Mouse (Mus musculus): ENCODE measurements around the gene Dnajb5.

The Dnajb5 gene

DNA sequence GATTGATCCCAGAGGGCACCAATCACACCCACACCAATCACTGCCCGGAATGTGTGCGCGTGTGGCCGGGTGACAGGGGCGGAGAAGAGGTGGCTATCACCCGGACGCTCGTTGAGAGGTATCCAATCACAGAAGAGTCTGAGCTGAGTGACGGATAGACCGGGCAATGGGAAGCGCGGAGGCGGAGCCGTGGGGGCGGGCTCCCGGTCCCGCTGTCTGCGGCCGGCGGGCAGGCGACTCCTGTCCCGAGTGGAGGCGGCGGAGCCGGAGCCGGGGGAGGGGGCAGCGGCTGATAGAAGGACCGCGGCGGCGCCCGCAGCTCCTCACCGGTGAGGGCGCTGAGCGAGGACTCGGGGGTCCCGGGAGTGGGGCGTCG lies at the start of gene Dnajb5:
Gene Dnajb5, plus strand, starts transcription at position 139 of the 376 bp plus-strand sequence.
- peak; percentile 100 for DNase-seq

DNA sequence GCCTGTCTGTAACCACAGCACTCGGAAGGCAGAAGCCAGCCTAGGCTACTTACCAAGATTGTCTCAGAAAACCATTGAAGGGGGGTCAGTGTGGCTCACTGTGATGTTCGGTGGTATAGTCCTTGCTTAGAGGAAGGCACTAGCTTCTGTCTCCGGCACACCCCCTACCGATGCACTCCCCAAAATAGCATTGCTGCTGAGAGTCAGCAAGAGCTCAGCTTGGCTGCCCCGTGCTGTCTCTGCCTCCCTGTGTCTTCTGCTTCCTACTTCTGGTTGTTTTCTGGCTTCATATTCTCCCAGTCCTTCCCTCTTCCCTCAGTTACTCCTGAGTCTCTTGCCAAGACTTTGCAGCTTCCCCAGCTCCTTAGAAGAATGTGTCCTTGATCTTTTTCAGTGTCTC lies 48.7 kb upstream of the Dnajb5 start:
- no peak for DNase-seq

DNA sequence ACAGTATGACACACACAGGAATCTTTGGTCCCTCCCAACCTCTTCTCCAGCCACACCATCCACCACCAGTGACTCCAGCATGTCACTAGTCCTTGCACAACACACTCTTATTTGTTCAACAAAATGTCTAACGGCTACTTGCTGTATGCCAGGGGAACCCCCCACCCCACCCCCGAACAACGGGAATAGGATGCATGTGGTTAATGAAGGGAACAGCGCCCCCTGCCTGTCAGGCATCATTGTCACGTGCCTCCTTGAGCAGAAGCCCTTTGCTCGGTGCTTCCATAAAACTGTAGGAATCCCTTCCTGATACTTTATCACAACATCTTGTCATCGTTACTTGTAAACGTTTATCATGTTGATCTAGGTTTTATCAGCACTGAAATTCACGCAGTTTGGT lies 47.4 kb upstream of the Dnajb5 start:
- DNase-seq, result no peak

DNA sequence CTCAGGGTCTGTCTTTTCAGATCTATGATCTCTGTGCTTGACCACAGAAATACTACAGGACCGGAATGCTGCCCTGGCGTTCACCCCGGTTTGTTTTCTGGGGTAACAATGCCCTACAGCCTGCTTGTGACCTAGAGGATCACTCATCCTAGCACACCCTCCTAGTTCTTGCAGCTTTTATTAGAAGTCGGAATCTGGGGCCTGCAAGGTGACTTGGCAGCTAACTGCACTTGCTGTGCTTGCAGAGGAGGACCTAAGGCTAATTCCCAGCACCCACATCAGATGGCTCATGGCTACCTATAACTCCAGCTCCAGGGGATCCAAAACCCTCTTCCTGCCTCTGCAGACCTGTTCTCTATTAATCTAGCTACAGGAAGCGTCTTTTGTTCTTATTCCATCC lies 46.9 kb upstream of the Dnajb5 start:
- DNase-seq, result peak; percentile 18

DNA sequence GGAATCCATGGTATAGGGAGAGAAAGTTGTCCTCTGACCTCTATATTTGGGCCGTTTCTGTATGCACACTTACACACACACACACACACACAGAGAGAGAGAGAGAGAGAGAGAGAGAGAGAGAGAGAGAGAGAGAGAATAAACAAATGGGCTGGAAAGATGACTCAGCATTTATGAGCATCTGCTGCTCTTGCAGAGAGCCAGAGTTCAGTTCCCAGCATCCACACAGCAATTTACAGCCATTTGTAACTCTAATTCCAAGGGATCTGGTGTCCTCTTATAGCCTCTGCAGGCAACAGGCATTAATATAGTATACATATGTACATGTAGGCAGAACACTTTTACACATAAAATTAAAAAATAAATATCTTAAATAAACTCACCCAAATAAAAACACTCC lies 45.7 kb upstream of the Dnajb5 start:
- no peak for DNase-seq

DNA sequence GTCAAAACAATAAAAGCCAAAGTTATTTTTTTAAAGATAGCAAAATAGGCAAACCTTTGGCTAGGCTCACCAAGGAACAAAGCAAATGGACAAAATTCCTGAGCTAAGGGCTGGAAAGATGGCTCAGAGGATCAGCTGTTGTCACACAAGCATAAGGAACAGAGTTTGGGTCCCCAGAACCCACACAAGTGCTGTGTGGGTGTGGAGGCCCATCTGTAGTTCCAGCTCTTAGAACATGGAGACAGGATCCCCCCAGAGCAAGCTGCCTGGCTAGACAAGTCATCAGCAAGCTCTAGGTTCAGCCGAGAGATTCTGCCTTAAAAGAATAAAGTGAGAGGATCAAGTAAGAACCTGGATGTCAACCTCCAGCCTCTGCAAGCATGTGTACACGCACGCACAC lies 45.1 kb upstream of the Dnajb5 start:
- DNase-seq, result no peak

DNA sequence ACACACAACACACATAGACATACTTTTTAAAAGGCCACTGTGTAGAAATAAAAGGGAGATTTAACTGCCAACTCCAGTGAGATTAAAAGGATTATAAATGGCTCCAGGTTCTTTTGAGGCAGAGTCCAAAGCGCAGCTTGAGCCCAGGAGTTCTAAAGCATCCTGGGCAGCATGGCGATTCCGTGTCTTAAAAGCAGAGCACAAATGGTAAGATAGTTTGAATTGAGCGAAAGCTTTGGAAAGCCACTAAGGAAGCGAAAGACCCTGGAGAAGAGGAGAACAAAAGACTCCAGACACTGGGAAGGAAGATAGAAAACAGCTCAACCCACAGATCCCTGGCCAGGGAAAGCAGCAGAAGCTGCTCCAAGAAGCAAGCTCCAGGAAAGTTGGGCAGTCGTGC lies 44.6 kb upstream of the Dnajb5 start:
- DNase-seq, result no peak

DNA sequence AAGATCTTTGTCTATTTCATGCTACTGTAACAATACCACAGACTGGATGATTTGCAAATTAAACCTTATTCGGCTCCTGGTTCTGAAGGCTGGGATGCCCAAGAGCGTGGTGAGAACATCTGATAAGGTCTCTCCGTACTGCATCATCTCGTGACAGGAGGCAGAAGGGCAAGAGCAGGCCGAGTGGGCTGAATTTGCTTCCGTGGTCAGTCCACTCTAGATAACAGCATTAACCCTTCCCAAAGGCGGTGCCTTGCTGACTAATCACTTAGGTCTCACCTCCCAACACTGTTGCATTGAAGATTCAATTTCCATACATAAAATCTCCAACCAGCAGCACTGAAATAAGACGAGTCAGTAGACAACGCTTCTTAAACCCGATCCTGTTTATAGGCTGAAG lies 36.2 kb upstream of the Dnajb5 start:
- no peak for DNase-seq

DNA sequence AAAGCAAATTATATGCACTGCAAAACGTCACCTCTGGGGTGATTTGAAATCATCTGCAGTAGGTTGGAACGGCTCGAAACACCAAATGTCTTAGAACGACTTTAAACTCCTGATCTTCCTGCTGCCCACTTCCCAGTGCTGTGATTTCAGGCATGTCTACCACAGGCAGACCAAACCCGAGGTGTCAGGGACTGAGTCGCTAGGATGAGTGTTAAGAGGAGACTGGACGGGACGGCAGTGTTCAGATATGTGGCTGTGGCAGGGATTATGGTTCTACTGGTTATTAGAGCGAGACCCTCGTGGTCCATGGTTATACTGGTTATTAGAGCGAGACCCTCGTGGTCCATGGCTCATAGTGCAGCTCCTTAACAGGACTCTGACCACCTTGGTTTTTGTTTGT lies 34.3 kb upstream of the Dnajb5 start:
- no peak for DNase-seq

DNA sequence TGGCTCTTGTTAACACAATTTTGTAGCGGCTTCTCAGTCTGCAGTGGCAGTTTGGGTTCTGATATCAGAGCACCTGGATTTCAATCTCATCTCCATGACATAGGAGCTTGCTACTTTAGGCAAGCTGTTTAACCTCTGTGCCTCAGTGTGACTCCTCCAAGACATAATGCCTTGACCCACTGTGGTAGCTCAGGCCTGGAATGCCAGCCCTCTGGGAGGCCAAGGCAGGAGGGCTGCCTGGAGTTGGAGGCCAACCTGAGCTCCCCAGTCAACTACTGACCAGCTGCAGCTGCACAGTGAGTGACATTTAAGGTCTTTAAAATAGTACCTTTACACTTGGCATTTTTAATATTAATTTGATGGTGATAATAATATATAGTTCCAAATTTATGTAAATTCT lies 33.6 kb upstream of the Dnajb5 start:
- no peak for DNase-seq

DNA sequence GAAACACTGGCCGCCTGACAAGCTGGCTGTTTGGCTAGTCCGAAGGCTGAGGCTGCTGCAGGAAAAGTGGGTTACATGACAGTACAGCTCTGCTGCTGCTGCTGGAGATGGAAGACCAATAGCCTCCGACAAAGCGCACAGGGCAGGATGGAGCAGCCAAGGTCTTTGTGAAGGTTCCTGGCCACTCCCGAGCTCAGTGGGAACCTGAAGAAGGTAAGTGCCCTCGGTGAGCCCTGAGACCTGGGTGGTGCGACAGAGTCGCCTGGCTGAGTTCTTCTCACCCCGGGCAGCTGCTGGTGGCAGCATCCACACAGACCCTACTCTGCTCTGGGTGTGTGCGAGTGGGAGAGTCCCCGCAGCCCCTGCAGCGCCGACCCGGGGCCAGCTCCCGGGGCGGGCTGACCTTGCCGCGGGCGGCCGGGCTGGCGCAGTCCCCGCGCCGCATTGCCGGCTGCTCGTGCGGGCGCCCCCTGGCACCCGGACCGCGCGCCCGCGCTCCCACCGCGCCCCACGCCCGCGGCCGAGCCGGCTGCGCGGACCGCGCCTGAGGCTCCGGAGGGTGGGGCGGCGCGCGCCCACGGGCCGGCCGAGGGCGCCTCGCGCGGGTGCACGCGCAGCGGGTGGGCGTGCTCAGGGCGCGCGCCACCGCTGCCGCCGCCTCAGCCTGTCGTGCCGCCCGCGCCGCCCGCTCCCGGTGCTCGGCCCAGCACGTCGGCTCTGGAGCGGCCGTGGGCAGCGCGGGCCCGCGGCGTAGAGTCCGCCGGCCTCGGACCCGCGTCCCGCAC lies 32.8 kb upstream of the Dnajb5 start, which contains the start of gene Phf24:
Gene Phf24, plus strand, starts transcription at position 44 of the 785 bp plus-strand sequence.
- peak; percentile 28 for DNase-seq

DNA sequence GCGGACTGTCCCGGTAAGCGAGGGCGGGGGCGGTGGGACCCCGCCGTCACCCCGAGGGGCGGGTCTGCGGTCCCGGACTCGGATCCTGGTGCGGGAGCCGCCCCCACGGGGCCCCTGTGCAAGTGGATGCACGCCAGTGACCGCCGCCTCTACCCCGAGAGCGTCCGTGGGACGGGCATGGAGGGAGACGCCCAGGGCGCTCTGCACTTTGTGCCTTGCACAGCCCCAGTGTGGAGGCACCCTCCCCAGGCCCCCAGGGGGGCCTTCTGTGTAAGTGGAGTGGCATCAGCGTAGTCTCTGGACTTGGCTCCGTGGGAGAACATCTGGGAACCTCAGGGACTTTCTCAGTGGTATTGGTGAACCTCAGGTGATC lies 32.2 kb upstream of the Dnajb5 start:
- peak; percentile 28 for DNase-seq

DNA sequence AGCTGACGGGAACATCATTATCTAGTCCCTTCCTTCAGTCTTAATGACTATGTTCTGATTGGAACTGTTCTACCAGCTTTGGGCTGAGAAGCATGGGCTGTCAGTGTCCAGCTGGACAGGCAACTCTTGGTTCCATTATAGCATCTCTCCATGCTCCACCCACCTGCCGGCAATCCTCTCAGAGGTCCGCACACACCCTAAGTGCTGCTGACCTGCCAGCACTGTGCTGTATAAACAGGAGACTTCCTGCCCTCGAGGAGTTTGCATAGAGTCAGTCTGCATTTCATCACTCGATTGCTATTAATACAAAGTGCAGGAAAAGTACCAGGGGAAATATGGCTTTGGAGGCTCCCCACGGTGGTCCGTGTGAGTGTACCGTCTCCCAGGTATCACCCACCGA lies 28.9 kb upstream of the Dnajb5 start:
- no peak for DNase-seq

DNA sequence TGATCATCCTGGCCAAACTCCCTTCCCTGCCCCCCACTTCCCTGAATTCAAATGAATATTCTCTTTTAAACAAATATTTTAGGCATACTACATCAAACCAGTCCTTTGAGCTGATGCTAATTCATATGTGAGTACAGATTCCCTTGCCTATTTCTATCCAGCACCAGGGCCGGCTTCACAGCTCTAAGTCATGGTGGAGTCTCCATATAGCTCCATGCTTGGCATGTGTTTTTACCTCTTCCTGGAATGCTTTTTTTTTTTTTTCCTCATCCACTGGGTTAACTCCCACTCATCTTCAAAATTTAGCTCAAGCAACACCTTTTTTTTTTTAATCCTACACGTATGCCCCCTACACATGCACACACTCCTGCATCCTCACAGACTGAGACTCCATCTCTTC lies 28.1 kb upstream of the Dnajb5 start:
- no peak for DNase-seq

DNA sequence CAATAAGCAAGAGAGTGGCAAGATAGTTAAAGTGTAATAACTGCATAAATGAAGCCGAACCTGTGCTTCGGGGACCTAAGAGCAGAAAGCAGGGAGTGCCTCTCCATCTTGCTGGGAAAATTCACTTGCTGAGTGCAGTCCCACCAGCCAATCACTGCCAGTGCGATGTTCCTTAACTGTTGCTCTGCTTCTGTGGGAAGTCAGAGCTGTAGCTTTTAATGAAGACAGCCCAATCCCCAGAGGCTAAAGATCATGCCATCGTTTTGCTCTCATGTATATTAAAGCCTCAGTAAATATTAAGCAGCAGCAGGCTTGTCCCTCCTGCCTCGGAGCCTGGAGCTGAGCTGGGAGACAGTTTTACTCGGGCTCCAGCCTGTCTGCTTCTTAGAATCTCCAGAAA lies 27.6 kb upstream of the Dnajb5 start:
- DNase-seq, result no peak

DNA sequence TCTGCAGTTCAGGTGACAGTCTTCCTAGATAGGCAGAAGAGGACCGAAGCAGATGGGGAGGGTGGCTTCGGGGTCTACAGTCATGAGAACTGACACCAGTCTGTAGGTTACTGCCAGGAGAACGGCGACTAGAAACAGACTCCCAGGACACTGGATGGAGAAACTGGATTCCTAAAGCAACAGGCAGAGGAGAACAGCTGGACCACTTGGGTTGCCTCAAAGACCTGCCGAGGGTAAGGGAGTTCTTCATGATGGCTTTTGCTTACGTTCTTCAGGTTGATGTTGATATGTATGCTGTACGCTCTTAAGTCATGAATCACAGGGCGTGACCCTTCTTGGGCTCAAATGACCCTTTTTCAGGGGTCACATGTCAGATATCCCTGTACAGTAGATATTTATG lies 27.2 kb upstream of the Dnajb5 start:
- DNase-seq, result no peak

DNA sequence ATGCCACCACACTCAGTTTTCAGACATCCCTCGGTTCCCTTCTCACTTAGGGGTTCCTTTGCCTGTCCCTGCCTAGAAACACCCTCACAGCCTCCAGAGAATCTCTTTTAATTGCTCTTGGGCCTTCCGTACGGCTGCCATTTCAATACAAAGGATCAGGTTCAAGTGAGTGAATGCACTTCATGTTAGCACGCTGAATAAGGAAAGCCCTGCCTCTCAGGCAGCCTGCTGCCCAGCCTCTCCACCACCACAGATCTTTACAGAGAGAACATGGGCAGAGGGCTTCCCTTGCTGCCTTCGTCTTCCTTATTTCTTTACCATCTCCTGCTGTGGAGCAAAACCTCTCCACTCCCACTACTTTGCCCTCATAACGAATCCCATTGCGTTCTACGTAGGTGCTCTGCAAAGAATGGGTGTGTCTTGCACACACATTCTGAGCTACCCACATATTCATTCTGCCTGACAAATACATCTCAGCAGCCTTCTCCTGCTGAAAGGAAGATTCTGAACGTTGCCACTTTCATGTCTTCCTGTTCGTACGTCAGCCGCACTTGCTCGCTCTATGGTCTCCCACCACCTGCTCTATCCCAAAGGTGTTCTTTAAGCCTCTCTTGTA lies 25.4 kb upstream of the Dnajb5 start:
- no peak for DNase-seq

DNA sequence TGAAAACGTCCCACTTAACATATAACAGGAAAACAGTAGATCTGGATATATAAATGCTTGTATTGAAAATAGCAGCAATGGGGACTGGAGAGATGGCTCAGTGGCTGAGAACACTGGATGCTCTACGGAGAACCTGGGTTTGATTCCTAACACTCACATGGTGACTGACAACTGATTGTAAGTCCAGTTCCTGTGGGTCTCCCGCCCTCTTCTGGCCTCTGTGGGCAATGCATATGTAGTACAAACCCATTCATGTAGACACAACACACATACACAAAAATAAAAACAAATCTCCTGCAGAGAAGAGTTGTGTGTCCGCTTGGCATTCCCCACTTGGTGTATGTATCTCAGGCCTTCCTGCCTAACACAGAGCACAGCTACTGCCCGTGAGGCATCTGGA lies 21.4 kb upstream of the Dnajb5 start:
- DNase-seq, result no peak

DNA sequence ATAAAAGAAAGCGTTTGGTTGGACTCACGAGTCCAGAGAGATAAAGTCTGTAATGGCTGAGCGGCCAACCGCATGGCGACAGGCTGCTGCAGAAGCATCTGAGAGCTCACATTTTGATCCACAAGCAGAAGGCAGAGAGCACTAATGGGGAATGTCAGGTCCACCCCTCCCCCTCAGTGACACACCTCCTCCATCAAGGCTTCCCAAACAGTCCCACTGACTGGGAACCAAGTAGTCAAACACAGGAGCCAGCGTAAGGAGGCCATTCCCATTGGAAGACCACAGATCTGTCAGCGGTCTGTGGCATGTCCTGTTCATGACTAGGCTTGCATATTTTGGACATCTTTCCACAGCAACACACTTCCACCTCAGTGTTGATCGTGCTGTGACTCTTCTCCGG lies 20.7 kb upstream of the Dnajb5 start:
- no peak for DNase-seq

DNA sequence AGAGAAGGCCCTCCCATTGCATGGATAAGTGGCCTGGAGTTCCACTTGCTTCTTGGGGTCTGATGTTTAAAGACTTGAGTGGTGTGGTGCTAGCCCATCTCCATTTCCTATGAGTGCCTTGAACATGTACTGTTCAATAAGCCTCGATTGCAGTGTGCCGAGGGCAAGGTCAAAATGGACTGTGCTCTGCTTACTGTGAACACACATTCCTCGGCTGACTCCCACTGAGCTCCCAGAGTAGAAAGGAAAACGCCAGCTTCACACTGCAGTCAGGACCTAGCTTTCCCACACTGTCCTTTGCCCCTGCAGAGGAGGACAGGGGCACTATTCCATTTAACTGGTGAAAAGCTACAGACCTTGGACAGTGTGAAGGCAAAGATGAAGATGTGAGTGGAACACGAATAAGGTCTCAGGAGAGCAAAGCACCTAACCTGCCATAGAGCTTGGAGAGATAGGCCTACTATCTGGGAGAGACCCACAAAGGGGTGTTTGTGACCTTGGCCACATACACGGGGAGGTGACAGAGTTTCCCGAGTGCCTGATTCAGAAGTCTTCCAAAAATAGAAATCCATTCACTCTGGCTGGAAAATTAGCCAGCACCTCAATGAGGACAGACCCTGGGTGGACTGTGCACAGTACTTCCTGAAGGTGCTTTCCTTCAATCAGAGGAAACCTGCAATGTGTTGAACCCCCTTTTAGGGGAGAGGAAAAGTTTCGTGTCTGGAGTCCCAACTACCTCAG lies 17.2 kb upstream of the Dnajb5 start:
- DNase-seq, result no peak

DNA sequence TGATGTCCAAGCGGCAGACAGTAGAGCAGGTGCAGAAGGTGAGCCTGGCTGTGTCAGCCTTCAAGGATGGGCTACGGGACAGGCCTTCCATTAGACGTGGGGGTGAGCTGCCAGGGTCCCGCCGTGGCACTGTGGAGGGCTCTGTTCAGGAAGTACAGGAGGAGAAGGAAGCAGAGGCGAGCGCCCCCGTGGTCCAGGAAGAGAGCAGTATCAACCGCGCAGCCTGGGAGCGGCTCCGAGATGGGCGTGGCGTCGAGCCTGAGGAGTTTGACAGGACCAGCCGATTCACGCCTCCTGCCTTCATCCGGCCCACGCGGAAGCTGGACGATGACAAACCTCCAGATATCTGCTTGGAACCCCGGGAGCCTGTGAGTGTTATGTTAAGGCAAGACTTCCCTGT lies 16.0 kb upstream of the Dnajb5 start:
- no peak for DNase-seq

DNA sequence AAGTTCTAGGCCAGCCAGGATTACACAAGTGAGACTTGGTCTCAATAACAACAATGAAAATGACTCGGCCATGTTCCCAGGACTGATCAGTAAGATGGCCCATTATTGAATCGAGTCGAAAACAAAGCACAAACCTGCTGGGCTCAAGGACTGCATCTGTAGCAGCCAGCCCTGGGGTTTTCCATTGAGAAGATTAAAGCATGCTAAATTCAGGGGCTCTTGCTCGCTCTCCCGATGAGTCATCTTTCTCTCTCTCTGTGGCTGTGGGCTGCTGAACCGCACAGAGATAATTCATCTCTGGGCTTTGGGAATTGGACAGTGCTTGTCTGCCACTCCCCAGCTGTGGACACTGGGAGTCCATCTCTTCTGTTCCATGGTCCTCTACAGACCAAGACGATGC lies 8.2 kb upstream of the Dnajb5 start:
- no peak for DNase-seq

DNA sequence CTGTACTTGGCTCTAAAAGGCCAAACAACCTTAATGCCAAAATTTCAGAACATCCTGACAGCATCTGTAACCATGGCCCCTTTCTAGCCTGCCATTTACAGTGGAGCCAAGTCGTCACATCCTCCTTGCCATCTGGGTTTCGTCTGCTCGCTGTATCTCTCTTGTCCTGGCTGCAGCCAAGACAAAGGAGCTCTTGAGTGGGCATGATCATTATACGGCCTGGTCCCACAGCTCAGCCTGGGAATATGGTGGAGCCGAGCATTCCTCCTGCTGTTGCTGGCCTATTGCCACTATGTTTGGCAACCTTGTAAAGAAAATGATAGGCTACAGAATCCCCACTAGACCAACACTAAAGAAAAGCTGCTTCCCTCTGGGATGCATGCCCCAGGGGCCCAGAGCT lies 6.3 kb upstream of the Dnajb5 start:
- DNase-seq, result no peak

DNA sequence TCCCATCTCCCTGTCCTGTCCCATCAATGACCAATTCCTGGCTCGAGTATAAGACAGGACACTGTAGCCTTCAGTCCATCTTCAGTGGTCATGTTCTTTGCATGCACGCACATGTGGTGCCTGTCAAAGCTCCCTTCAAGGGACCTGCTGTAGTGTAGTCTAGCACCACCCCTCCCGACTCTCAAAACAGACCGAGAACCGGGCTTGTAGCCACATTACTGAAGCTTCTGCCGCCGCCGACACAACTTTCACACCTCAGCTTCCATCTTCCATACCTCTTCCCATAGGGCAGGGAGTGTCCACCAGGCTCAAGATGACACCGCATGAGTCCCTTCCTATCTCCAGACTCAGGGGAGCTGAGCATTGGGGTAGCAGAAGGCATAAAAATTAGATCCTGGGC lies 5.4 kb upstream of the Dnajb5 start:
- DNase-seq, result no peak
